Mouse (Mus musculus) hindbrain, embryonic 12.5 days (tissue): Measurements from ENCODE around the gene Vtn. TPM values are rescaled to one million over a fixed set of nuclear protein-coding genes. Genes with fewer than 3 reads are reported as not detected.
A peak's percentile ranks its signal among the peaks of the same experiment; 100 is the strongest.

Source experiments
- ATAC-seq: fragments of 200-750 bp; cut with Nextera tagmentation; 2 replicates; pipeline ENCODE4 v1.8.0; 2017; ENCODE audit warnings: moderate TSS enrichment; ENCODE audit not compliant: low FRiP score
- H3K27ac ChIP-seq: fragments of 300-500 bp; sonication (generic); 2 replicates; pipeline ENCODE4 v1.5.1; 2016; ENCODE audit warnings: mild to moderate bottlenecking
- H3K27me3 ChIP-seq: fragments of 300-500 bp; sonication (generic); 2 replicates; pipeline ENCODE4 v1.6.1; 2016; ENCODE audit warnings: mild to moderate bottlenecking
- H3K36me3 ChIP-seq: fragments of 300-500 bp; sonication (generic); 2 replicates; pipeline ENCODE4 v1.6.1; 2016; ENCODE audit warnings: mild to moderate bottlenecking
- H3K4me1 ChIP-seq: fragments of 300-500 bp; sonication (generic); 2 replicates; pipeline ENCODE4 v1.6.1; 2016
- H3K4me2 ChIP-seq: fragments of 300-500 bp; sonication (generic); replicated peaks from 2 replicates; pipeline ENCODE4 v1.6.1; 2016; ENCODE audit warnings: mild to moderate bottlenecking
- H3K4me3 ChIP-seq: fragments of 300-500 bp; sonication (generic); 2 replicates; pipeline ENCODE4 v1.5.1; 2016; ENCODE audit warnings: mild to moderate bottlenecking
- H3K9ac ChIP-seq: fragments of 300-500 bp; sonication (generic); 2 replicates; pipeline ENCODE4 v1.6.1; 2016; ENCODE audit warnings: mild to moderate bottlenecking, moderate library complexity
- H3K9me3 ChIP-seq: fragments of 300-500 bp; sonication (generic); replicated peaks from 2 replicates; pipeline ENCODE4 v1.6.1; 2016; ENCODE audit warnings: mild to moderate bottlenecking
- WGBS: fragments of 180-500 bp; shearing (Covaris S2); methylation state at CpG from one replicate; pipeline ENCODE4 v1.1.7; 2016; 5-methylcytosine and 5-hydroxymethylcytosine counted together
- polyA plus RNA-seq: library from polyadenylated mRNA; unstranded; fragments of >200 nt; fragmentation: Nextera tagmentation; extraction: Ambion mirVana; gene quantifications from 2 replicates; pipeline ENCODE4 v1.2.1, GENCODE M21; 2016

Gene Vtn
- polyA plus RNA-seq, 1 experiment from 2014 or later, result 156 TPM

DNA sequence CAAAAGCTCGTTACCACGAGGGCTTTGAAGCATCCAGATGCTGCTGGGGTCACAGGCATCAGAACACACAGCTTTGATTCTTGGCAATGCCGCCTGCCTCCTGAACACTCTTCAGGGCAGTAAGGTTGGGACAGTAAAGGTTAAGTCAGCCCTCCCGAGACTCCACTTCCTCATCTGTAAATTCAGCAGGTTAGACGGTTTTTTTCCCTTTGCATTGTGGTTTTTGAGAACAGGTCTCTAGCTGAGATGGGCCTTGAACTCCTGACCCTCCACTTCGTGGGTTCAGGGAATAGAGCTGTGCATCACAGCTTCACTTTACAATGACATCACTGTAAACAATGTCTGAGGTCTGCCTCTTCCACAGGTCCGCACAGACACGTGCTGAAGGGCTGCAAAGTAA, 46.3 kb downstream of the Vtn start:
- 74% methylated on average over 8 of the region's 8 CpGs for WGBS
- Histone ChIP-seq H3K27me3 (no peaks in the 10 kb centered on the region), H3K4me3 (no peak overlapping the region), H3K9ac (no peak overlapping the region), H3K4me2 (no peak overlapping the region), H3K4me1 (peaks cover 21% of the 10 kb centered on the region), H3K36me3 (peaks cover 37% of the 10 kb centered on the region), H3K9me3 (no peaks in the 10 kb centered on the region), H3K27ac (no peak overlapping the region)
- no peak for ATAC-seq

DNA sequence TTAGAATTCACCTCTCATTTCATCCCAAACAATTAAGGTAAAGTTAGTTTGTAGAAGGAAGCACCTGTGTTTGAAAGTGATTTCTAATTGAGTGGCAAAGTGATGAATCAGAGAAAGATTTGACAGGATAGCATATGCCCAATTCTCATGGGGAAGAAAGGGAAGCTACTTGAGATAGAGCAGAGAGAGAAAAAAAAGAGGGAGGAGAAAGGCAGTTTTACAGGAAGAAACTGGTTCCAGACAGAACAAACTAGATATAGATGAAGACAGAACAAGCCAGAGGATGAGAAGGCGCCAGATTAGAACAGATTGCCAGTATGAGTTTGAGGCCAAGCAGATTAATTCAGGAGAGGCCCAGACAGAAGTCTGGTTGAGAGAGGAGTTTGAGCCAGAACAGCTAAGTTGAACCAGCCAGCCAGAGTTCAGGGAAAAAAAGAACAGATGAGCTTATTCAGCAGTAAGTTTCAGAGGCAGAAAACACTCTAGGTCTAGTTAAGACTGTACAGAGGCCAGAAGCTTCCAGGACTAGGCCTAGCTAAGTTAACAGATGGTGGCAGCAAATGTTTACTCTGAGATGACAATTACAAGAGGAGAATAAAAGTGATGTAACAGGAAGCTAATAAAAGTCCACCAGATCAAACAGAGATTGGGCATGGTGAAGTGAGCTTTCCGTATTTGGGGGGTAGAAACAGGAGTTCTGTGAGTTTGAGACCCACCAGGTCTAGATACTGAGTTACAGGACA, 49.0 kb downstream of the Vtn start:
- Histone ChIP-seq H3K4me1 (peaks cover 24% of the 10 kb centered on the region), H3K4me3 (no peak overlapping the region), H3K9me3 (no peaks in the 10 kb centered on the region), H3K9ac (no peak overlapping the region), H3K4me2 (no peak overlapping the region; the same call in 1 of the 2 replicates), H3K27me3 (no peaks in the 10 kb centered on the region), H3K27ac (0 out of 2 replicates have a peak overlapping the region, but pooled peaks have one; percentile 4), H3K36me3 (peaks cover 16% of the 10 kb centered on the region)
- ATAC-seq, result no peak
- WGBS, result 94% methylated on average over 2 of the region's 2 CpGs

DNA sequence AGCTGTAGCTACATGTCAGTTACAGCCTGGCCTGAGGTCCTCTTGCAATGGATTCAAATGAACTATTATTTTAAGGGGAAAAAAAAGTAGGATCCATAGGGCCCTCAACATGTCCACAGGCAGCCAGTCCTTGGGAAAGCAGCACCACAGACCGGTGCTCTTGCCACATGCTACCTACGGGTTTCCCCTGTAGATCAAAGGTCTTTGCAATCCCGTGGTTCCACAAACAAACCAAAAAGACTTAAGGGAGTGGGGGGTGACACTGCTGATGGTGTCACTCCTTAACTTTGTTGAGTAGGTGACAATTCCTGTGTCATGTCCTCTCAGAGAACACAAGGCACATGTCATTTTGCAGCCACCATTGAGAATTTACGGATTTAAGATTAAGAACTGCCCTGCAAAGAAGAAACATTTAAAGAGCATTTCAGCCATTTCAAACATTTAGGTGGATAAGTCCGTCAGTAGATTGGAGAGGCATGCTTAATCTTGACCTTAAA, 50.6 kb downstream of the Vtn start:
- Histone ChIP-seq H3K9ac (peak overlapping the region; percentile 65; the same call in 1 of the 2 replicates), H3K36me3 (peaks cover 4% of the 10 kb centered on the region; the same call in 1 of the 2 replicates), H3K4me1 (peaks cover 24% of the 10 kb centered on the region), H3K9me3 (peaks cover 5% of the 10 kb centered on the region; the same call in 1 of the 2 replicates), H3K4me2 (peak overlapping the region; percentile 79), H3K27me3 (no peaks in the 10 kb centered on the region), H3K4me3 (peak overlapping the region; percentile 56), H3K27ac (no peak overlapping the region)
- ATAC-seq, result no peak
- WGBS, result 21% methylated on average over 5 of the region's 5 CpGs

DNA sequence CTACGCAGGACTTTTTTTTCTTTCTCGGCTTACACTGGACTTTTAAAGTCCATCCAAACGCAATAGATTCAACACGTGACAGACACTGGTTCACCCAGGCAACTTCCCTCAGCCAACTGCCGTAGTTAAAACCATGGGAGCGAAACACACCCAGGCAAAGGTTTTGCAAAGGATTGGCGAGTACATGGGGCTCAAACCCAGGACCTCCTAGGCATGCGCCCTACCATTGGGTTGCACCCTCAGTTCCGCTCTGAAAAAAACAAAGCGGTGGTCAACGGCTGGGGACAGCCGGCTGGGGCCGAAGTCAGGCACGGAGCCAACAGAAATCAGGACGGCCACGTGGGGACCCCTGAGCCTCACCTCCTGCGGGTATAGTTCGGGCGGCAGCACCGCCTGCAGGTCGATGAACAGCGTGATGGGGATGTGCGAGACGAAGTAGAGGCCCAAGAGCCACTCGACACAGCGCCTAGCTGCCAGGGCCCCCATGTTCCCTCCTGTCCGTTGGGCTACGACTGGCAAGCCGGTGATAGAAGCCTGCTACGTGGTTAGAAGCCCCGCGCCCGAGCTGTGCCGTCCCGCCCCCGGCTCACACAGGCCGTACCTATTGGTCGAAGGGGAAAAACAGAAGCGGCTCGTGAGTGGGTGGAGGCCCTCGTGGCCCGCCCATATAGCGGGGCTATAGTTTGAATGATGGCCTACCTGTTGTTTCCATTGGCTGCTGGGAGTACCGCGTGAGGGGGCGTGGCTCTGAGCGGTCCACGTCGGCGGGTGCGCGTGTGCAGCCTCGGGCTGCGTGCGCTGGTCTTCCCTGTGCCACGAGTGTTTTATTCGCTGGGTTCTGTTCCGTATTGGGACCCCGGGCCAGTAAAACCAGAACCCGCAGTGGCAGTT, 51.5 kb downstream of the Vtn start, which contains the start of gene Tmem97:
TSS of gene Tmem97 (minus strand) at position 610 of the 891 bp plus-strand sequence.
- Histone ChIP-seq H3K36me3 (peaks cover 3% of the 10 kb centered on the region; the same call in 1 of the 2 replicates), H3K9ac (peak within 1 kb of the TSS; percentile 65), H3K27me3 (no peaks in the 10 kb centered on the region), H3K4me1 (peaks cover 24% of the 10 kb centered on the region), H3K27ac (peak within 1 kb of the TSS; percentile 81), H3K9me3 (peaks cover 5% of the 10 kb centered on the region; the same call in 1 of the 2 replicates), H3K4me3 (peak within 1 kb of the TSS; percentile 56), H3K4me2 (peak within 1 kb of the TSS; percentile 79)
- under 1% methylated on average over 60 of the region's 60 CpGs for whole genome bisulfite sequencing
- peak; percentile 100 for ATAC-seq

DNA sequence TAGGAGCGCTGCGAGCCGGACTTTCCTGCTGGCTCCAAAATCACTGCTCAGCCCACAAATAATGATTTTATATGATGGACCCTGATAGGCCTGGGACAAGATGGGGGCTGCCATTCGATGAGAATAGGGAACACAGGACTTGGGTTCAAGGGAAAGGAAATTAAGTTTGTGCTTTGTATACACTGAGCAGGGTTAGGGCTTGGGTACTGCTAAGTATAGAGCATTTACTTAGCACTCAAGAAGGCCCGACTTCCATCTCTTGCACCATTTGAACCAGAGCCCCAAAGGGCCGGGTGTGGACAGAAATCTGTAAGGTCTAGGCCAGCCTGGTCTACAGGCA, 52.1 kb downstream of the Vtn start:
- 38% methylated on average over 6 of the region's 6 CpGs for WGBS
- Histone ChIP-seq H3K4me3 (peak overlapping the region; percentile 56), H3K9ac (peak overlapping the region; percentile 53), H3K27ac (peak overlapping the region; percentile 81), H3K4me1 (peaks cover 24% of the 10 kb centered on the region), H3K4me2 (peak overlapping the region; percentile 79), H3K27me3 (no peaks in the 10 kb centered on the region), H3K9me3 (peaks cover 5% of the 10 kb centered on the region; the same call in 1 of the 2 replicates), H3K36me3 (no peaks in the 10 kb centered on the region)
- peak; percentile 58 for ATAC-seq

Other genes with a start within 250 kb of the Vtn start
- gene 2610507B11Rik, start 237.3 kb upstream of the Vtn start, polyA plus RNA-seq, result 80.4 and 80.7 TPM in 2 replicates
- 0.34 and 0.51 TPM in 2 replicates for gene BC030499, start 208.2 kb upstream of the Vtn start, polyA plus RNA-seq
- 29.4 and 35.9 TPM in 2 replicates for gene Spag5, start 197.6 kb upstream of the Vtn start, polyA plus RNA-seq
- gene Aldoc, start 176.1 kb upstream of the Vtn start, polyA plus RNA-seq, result 16.8 and 20.1 TPM in 2 replicates
- 76.9 and 77.1 TPM in 2 replicates for gene Pigs, start 170.7 kb upstream of the Vtn start, polyA plus RNA-seq
- gene Unc119, start 155.6 kb upstream of the Vtn start, polyA plus RNA-seq, result 86.0 and 92.7 TPM in 2 replicates
- gene Foxn1, start 112.5 kb upstream of the Vtn start, polyA plus RNA-seq, result not detected in 2 replicates
- gene Slc13a2, start 76.9 kb upstream of the Vtn start, polyA plus RNA-seq, result not detected in 2 replicates
- 17.5 and 17.9 TPM in 2 replicates for gene Slc46a1, start 33.4 kb upstream of the Vtn start, polyA plus RNA-seq
- gene Sarm1, start 1.3 kb upstream of the Vtn start, polyA plus RNA-seq, result 33.7 and 35.7 TPM in 2 replicates
- not detected in 2 replicates for gene Sebox, start 4.4 kb downstream of the Vtn start, polyA plus RNA-seq
- gene Tmem199, start 13.1 kb downstream of the Vtn start, polyA plus RNA-seq, result 75.2 and 81.1 TPM in 2 replicates
- 166 and 176 TPM in 2 replicates for gene Poldip2, start 13.1 kb downstream of the Vtn start, polyA plus RNA-seq
- gene Tnfaip1, start 37.2 kb downstream of the Vtn start, polyA plus RNA-seq, result 59.8 and 61.4 TPM in 2 replicates
- 108 and 127 TPM in 2 replicates for gene Ift20, start 37.3 kb downstream of the Vtn start, polyA plus RNA-seq
- gene Tmem97, start 51.7 kb downstream of the Vtn start, polyA plus RNA-seq, result 44.2 and 47.3 TPM in 2 replicates
- gene Nlk, start 198.3 kb downstream of the Vtn start, polyA plus RNA-seq, result 25.3 and 26.6 TPM in 2 replicates